Mouse (Mus musculus): ENCODE results near the gene Eya4.
A peak's percentile ranks its signal among the peaks of the same experiment; 100 is the strongest.

Eya4 gene

GRCm38 (mm10) chr10:23350011-23350911 lies at the start of gene Eya4:
Gene Eya4 (minus strand): TSS chr10:23350786.
- peak; percentile 77 for DNase-seq (ENCODE audit: extremely low spot score)

DNA sequence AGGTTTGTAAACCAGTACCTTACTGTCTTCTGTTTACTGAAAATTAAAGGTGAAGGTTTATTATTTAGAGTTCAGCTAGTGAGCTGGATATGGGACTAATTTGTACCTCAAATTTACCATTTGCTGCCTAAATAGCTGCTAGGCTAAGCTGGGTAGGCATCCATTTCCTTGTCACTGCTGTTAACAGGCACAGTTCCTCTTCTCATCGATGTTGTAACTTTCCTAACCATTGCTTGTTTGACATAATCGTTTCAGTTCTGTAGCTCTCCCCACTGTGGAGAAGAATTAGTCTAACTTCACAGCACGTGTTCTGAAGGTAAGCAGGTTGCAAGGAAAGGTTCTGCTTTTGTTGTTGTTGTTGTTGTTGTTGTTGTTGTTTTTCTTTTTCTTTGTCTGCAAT lies 44.8 kb upstream of the Eya4 start:
- DNase-seq (ENCODE audit: extremely low spot score), result no peak

- no peak for DNase-seq (ENCODE audit: extremely low spot score)
Measured at GRCm38 (mm10) chr10:23394556-23395245, 44.1 kb upstream of the Eya4 start.

DNA sequence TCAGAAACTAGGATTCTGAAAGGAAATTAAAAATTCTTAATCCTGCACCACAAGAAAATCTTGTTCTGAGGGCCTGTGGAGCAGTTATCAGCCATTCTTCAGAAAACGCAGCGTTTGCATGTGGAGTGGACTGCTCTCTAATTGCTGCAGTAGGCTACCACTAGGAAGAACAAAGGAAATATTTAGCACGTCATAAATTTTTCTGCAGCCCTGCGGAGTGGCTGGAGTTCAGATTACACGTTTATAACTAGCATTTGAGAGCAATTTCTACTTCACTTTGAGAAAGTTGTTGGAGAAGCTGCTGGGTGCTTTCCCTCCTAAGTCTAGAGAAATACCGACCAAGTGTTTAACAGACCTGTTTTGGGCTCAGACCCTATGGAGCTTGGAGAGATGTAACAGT lies 43.6 kb upstream of the Eya4 start:
- no peak for DNase-seq (ENCODE audit: extremely low spot score)

GRCm38 (mm10) chr10:23363866-23364265 lies 13.3 kb upstream of the Eya4 start:
- DNase-seq (ENCODE audit: extremely low spot score), result no peak

DNA sequence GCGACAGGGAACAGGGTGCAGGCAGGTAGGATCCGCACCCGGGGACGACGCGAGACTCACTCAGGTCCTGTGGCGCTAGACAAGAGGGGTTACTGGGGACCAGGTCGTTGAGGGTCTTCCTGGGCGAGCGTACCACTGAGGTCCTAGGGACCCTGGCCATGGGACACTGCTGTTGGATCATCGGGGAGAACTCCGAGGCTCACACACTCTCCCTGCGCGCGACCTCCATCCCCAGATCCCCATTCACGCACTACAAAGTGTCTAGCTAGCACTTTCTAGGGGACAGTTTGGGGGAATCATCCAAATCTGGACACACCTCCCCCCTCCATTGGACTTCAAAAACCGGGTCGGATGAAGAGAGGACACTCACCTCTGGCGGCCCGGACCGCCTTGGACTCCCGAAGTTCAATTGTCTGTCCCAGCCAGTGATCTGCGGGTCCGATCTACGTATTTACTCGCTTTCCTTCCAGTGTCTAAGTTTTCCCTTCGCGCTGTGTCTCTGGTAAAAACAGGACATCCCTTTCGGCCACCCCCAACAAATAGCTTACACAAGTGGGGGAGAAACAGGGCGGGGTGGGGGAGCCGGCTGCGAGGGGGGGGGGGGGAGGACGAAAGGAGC lies 1.1 kb downstream of the Eya4 start:
- DNase-seq (ENCODE audit: extremely low spot score), result peak; percentile 72

- DNase-seq (ENCODE audit: extremely low spot score), result peak; percentile 51
Measured at GRCm38 (mm10) chr10:23348893-23349391, 1.6 kb downstream of the Eya4 start.

- peak; percentile 40 for DNase-seq (ENCODE audit: extremely low spot score)
Measured at GRCm38 (mm10) chr10:23348101-23348892, 2.3 kb downstream of the Eya4 start.

DNA sequence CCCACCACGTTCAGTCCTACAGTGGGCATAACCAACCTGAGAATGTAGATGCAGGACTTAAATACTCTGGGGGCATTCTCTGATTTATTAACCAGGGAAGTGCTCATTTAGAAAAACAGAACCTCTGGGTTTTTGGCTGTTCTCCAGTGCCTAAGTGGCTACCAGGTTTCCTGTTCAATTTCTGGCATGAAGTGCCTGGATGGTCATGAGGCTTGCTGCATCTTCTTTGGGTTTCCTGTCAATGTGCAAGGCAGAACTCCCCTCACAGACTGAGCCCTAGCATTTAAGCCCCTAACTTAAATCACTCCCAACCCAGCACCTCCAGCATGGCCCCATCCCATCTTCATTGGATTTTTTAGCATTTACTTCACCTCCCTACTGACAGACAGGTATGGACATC lies 13.3 kb downstream of the Eya4 start:
- DNase-seq (ENCODE audit: extremely low spot score), result no peak

GRCm38 (mm10) chr10:23332768-23333167 lies 17.8 kb downstream of the Eya4 start:
- DNase-seq (ENCODE audit: extremely low spot score), result no peak

- no peak for DNase-seq (ENCODE audit: extremely low spot score)
Measured at GRCm38 (mm10) chr10:23327651-23328050, 22.9 kb downstream of the Eya4 start.

DNA sequence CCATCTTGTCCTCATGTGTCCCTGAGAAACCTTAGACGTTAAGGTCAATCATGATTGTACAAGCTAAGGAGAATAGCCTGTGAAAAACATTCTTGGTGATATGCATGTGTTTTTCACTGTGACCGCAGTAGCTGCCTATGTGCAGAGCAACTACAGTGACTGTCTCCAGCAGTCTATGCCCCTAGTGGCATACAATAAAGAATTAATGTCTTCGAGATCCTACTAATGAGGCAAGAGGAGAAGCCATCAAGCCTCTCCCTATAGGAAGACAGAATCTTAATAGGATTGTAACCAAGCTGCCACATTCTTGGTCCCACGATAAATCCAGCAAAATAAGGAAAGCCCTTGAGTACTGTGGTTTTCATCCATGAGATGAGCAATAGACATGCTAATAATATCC lies 28.3 kb downstream of the Eya4 start:
- DNase-seq (ENCODE audit: extremely low spot score), result no peak

- DNase-seq (ENCODE audit: extremely low spot score), result no peak
Measured at GRCm38 (mm10) chr10:23295616-23296015, 55.0 kb downstream of the Eya4 start.

DNA sequence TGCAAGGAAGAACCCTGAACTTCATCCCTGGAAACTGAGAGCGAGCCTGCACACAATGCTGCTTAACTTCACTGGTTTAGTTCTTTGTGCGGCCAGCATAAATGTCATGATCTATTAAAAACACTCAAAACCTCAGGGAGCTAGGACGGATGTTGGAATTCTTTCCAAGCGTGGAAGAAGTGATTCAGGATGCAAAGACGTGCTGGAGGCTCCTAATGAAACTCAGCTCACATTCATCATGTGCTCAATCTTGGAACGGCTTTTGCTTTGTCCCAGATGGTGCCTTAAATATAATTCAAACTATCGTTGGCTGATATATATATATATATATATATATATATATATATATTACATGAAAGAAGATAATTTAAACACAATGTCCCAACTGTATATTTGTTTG lies 58.1 kb downstream of the Eya4 start:
- no peak for DNase-seq (ENCODE audit: extremely low spot score)

GRCm38 (mm10) chr10:23277371-23277770 lies 73.2 kb downstream of the Eya4 start:
- DNase-seq (ENCODE audit: extremely low spot score), result no peak

DNA sequence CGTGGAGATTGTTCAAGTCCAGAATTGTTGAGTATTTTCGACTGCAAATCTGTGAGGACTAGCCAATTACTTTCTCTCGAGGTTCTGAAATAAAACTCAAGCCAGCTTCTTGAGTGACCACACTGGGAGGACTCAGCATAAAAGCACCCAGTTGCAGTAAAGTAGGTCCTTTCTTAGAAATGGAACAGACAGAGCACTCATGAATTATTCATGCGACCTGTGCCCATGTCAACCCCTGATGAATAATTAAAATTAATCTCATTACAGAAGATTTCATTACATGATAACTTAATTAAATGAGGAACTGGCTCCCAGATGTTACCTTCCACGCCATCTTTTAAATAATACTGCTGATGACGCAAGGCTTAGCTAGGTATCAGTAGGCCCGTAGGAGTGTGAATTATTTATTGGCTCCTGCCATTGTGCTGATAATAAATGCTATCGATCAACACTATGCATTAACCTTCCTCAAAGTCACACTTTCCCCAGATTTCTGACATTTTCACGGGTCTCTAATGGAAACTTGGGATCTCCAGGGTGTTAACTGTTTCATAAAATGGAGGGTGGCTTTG lies 79.5 kb downstream of the Eya4 start:
- no peak for DNase-seq (ENCODE audit: extremely low spot score)

DNA sequence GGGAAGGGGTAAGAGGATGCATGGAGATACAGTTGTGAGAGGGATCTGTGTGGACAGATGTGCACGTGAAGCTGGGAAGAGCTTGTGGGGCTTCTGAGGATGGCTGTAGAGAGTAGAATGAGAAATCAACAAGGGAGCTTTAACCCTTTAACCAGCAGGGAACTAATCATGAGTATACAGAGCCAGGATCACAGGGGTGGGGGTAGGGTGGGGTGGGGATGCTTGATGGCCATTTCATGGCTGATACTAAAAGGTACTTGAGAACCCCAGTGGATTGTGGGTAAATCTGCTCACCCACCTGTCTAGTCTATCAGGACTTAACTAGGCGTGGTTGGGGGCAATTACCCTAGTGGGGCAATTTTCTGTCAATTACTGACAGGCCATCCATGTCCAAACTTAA lies 80.1 kb downstream of the Eya4 start:
- DNase-seq (ENCODE audit: extremely low spot score), result no peak

DNA sequence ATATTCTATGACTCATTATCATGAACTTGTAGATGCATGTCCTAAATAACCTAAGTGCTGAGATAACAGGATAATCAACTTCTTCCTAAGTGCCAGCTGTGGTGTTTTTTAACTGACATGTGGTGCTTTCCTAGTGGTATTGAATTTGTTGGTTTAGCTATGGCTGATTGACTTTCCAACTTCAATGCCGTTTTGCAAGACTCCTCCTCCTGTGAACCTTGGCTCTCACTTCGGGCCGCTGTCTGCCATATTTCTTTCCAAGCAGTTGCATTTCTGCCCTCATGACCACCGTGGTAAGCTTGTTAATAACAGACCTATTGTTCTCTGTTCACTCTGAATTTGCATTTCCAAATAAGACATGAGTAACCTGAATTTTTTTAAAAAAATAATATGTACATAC lies 98.4 kb downstream of the Eya4 start:
- no peak for DNase-seq (ENCODE audit: extremely low spot score)

DNA sequence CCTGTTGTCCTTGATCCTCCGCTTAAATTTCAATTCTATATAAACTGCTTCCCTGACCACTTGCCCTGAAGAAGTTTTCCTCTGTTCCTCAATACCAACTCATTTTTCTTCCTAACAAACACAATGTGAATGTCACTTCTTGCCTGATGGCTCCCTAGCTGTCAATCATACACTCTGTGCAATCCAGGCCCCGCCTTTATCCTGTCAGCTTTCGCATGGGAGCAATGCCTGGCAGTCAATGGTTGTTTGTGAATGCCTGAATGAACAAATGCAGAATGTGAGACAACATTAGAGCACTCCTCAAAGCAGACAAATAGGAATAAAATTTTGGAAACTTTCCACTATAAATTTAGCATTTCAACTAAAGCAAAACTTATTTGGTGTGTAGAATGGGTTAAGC lies 104.1 kb downstream of the Eya4 start:
- no peak for DNase-seq (ENCODE audit: extremely low spot score)

DNA sequence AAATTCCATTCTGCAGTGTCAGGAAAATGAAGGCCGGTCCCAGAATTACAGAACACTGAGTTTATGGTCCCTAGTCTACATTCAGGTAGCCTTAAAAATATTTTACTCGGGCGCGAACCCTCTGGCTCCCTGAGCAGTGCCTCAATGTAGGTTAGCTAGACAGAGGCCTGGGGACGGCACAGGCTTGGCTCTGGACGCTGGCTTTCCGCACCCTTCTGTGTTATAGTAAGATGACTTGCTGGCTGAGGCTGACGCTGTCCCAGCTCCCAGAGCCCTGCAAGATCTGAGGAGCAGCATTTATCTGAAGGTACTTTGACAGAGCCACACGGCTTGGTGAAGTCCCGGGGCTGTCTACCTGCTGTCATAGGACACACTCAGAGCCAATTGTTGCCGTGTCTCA lies 113.7 kb downstream of the Eya4 start:
- DNase-seq (ENCODE audit: extremely low spot score), result no peak

- DNase-seq (ENCODE audit: extremely low spot score), result no peak
Measured at GRCm38 (mm10) chr10:23235405-23235804, 115.2 kb downstream of the Eya4 start.
